Mouse (Mus musculus): ENCODE results near the gene Itga6. TPM values are rescaled to one million over a fixed set of nuclear protein-coding genes. Genes with fewer than 3 reads are reported as not detected.

The Itga6 gene
- total and polyA plus RNA-seq, 3 experiments, result 1.0 to 2.7 TPM; not detected in 1

GRCm38 (mm10) chr2:71767019-71767610, 21.7 kb downstream of the Itga6 start:
- DNase-seq (ENCODE audit: low read depth, low spot score), result no peak
- no peaks in the 10 kb centered on the region for H3K79me2 ChIP-seq (ENCODE audit: control insufficient read depth, insufficient read depth, low read length, poor library complexity)
- H3K27me3 ChIP-seq (ENCODE audit: control insufficient read depth in 1 of 2, insufficient read depth in 2 of 2, low read length in 2 of 2), result no peaks in the 10 kb centered on the region
- H3K4me1 ChIP-seq (ENCODE audit: control insufficient read depth in 1 of 2, insufficient read depth in 2 of 2, low read length in 2 of 2), result peaks cover 5 to 17% of the 10 kb centered on the region in 2 experiments
- H3K27ac ChIP-seq (ENCODE audit: control insufficient read depth, low read depth, low read length), result no peak overlapping the region
- H3K9ac ChIP-seq (ENCODE audit: control insufficient read depth, low read depth, low read length, poor library complexity, severe bottlenecking), result no peak overlapping the region
- peaks cover 0 to 13% of the 10 kb centered on the region in 2 experiments; a peak in 2 of 4 replicates for H3K36me3 ChIP-seq (ENCODE audit: control insufficient read depth in 1 of 2, insufficient read depth in 2 of 2, low read length in 2 of 2)
- no peaks in the 10 kb centered on the region for H3K9me3 ChIP-seq (replicated peaks; ENCODE audit: insufficient read depth, low read length)
- no peak for TF ChIP-seq GATA1 (IDR thresholded peaks at IDR 0.05; ENCODE audit: low read depth, low read length)
- TF ChIP-seq ZMIZ1 (IDR thresholded peaks at IDR 0.05; ENCODE audit: low read depth, low read length), result no peak
- no peak for TF ChIP-seq MAZ (IDR thresholded peaks at IDR 0.05; ENCODE audit: low read depth, low read length)
- no peak for TF ChIP-seq MAX (IDR thresholded peaks at IDR 0.05; ENCODE audit: low read length)
- no peak for TF ChIP-seq ZKSCAN1 (IDR thresholded peaks at IDR 0.05; ENCODE audit: low read depth, low read length)
- TF ChIP-seq ZNF384 (IDR thresholded peaks at IDR 0.05; ENCODE audit: low read depth, low read length), result peak; percentile 26; the same call in 1 of the 2 replicates
- no peak for TF ChIP-seq EP300 (IDR thresholded peaks at IDR 0.05; ENCODE audit: low read depth in 1 of 2, low read length in 2 of 2)
- no peak overlapping the region for H3K4me3 ChIP-seq (ENCODE audit: control insufficient read depth in 1 of 2, insufficient read depth in 1 of 2, low read depth in 2 of 2, low read length in 2 of 2)

- H3K27ac ChIP-seq (ENCODE audit: control insufficient read depth, low read depth, low read length), result peak overlapping the region; percentile 58
- no peaks in the 10 kb centered on the region for H3K27me3 ChIP-seq (ENCODE audit: control insufficient read depth in 1 of 2, insufficient read depth in 2 of 2, low read length in 2 of 2)
- no peaks in the 10 kb centered on the region for H3K79me2 ChIP-seq (ENCODE audit: control insufficient read depth, insufficient read depth, low read length, poor library complexity)
- no peaks in the 10 kb centered on the region for H3K9me3 ChIP-seq (replicated peaks; ENCODE audit: insufficient read depth, low read length)
- peak overlapping the region in 1 of 2 experiments; percentile 51; a peak in 3 of 4 replicates for H3K4me3 ChIP-seq (ENCODE audit: control insufficient read depth in 1 of 2, insufficient read depth in 1 of 2, low read depth in 2 of 2, low read length in 2 of 2)
- H3K36me3 ChIP-seq (ENCODE audit: control insufficient read depth in 1 of 2, insufficient read depth in 2 of 2, low read length in 2 of 2), result peaks cover 0 to 16% of the 10 kb centered on the region in 2 experiments; a peak in 2 of 4 replicates
- peaks cover 6 to 17% of the 10 kb centered on the region in 2 experiments for H3K4me1 ChIP-seq (ENCODE audit: control insufficient read depth in 1 of 2, insufficient read depth in 2 of 2, low read length in 2 of 2)
- peak; percentile 59 for DNase-seq (ENCODE audit: low read depth, low spot score)
- H3K9ac ChIP-seq (ENCODE audit: control insufficient read depth, low read depth, low read length, poor library complexity, severe bottlenecking), result 0 out of 2 replicates have a peak overlapping the region, but pooled peaks have one; percentile 11
- TF ChIP-seq E2F4 (IDR thresholded peaks at IDR 0.05; ENCODE audit: borderline replicate concordance, low read depth, low read length) (no peak), SMC3 (IDR thresholded peaks at IDR 0.05; ENCODE audit: low read depth, low read length) (no peak), TAL1 (IDR thresholded peaks at IDR 0.05; ENCODE audit: low read length) (no peak), MAZ (IDR thresholded peaks at IDR 0.05; ENCODE audit: low read depth, low read length) (no peak), NELFE (IDR thresholded peaks at IDR 0.05; ENCODE audit: low read depth, low read length) (no peak), UBTF (IDR thresholded peaks at IDR 0.05; ENCODE audit: borderline replicate concordance, insufficient read depth, low read depth, low read length) (no peak), POLR2AphosphoS5 (IDR thresholded peaks at IDR 0.05; ENCODE audit: borderline replicate concordance, low read depth, low read length) (no peak), TCF12 (IDR thresholded peaks at IDR 0.05; ENCODE audit: low read depth, low read length) (no peak), GATA1 (IDR thresholded peaks at IDR 0.05; ENCODE audit: low read depth, low read length) (peak; percentile 84), MYB (IDR thresholded peaks at IDR 0.05; ENCODE audit: low read depth, low read length) (0 out of 2 replicates have a peak, but pooled peaks have one; percentile 20), POLR2A (IDR thresholded peaks at IDR 0.05; ENCODE audit: control insufficient read depth in 1 of 2, insufficient read depth in 1 of 2, low read depth in 1 of 2, low read length in 2 of 2, poor library complexity in 1 of 2) (no peak), ZKSCAN1 (IDR thresholded peaks at IDR 0.05; ENCODE audit: low read depth, low read length) (no peak), RAD21 (IDR thresholded peaks at IDR 0.05; ENCODE audit: low read depth, low read length) (no peak), JUND (IDR thresholded peaks at IDR 0.05; ENCODE audit: low read depth, low read length) (no peak), CHD1 (IDR thresholded peaks at IDR 0.05; ENCODE audit: low read depth, low read length) (no peak), USF2 (IDR thresholded peaks at IDR 0.05; ENCODE audit: borderline replicate concordance in 1 of 2, insufficient read depth in 1 of 2, low read depth in 1 of 2, low read length in 2 of 2) (no peak), ZC3H11A (IDR thresholded peaks at IDR 0.05; ENCODE audit: low read depth, low read length) (no peak), ELF1 (IDR thresholded peaks at IDR 0.05; ENCODE audit: low read depth, low read length) (no peak), CTCF (IDR thresholded peaks at IDR 0.05 in 2 of 3, conservative IDR thresholded peaks at IDR 0.05 in 1 of 3; ENCODE audit: control insufficient read depth in 1 of 3, insufficient read depth in 1 of 3, low read depth in 2 of 3, low read length in 3 of 3, poor library complexity in 1 of 3, severe bottlenecking in 1 of 3) (no peak), SIN3A (IDR thresholded peaks at IDR 0.05; ENCODE audit: low read length) (peak; percentile 45; the same call in 1 of the 2 replicates), HCFC1 (IDR thresholded peaks at IDR 0.05; ENCODE audit: low read depth, low read length) (0 out of 2 replicates have a peak, but pooled peaks have one; percentile 19), POLR2AphosphoS2 (IDR thresholded peaks at IDR 0.05; ENCODE audit: low read length) (no peak), MAFK (IDR thresholded peaks at IDR 0.05; ENCODE audit: borderline replicate concordance, low read depth, low read length) (no peak), BHLHE40 (IDR thresholded peaks at IDR 0.05; ENCODE audit: borderline replicate concordance, low read depth, low read length) (no peak), ZMIZ1 (IDR thresholded peaks at IDR 0.05; ENCODE audit: low read depth, low read length) (no peak), MXI1 (IDR thresholded peaks at IDR 0.05; ENCODE audit: low read depth, low read length) (no peak), MAX (IDR thresholded peaks at IDR 0.05; ENCODE audit: low read length) (no peak), USF1 (IDR thresholded peaks at IDR 0.05; ENCODE audit: low read depth, low read length) (no peak), CHD2 (IDR thresholded peaks at IDR 0.05; ENCODE audit: low read length) (no peak)
Measured at GRCm38 (mm10) chr2:71771762-71772161, 26.3 kb downstream of the Itga6 start.
